Mouse (Mus musculus) G1E (cell line): Measurements from ENCODE around the gene Cep152.

Experiments used
- CTCF ChIP-seq: IDR thresholded peaks from 2 replicates; pipeline ENCODE4 v1.5.1; 2012; ENCODE audit warnings: low read depth, low read length, inconsistent platforms, mixed read lengths
- GATA1 ChIP-seq: IDR thresholded peaks from 2 replicates; pipeline ENCODE4 v1.6.1; 2012; ENCODE audit warnings: borderline replicate concordance, low read length, inconsistent platforms, mixed read lengths

- TF ChIP-seq CTCF (no peak), GATA1 (no peak)
Observed at GRCm38 (mm10) chr2:125581081-125581480, 43.8 kb downstream of the Cep152 start.
